Mouse (Mus musculus): ENCODE results near the gene 1520401A03Rik.

GRCm38 (mm10) chr17:23705525-23706104, 17.0 kb downstream of the 1520401A03Rik start:
- TF ChIP-seq POLR2A (IDR thresholded peaks at IDR 0.05; ENCODE audit: control insufficient read depth, low read depth, low read length) (no peak), CTCF (IDR thresholded peaks at IDR 0.05; ENCODE audit: control insufficient read depth, insufficient read depth, insufficient replicate concordance, low read depth, low read length) (no peak)
